Mouse (Mus musculus): Measurements from ENCODE around the gene Pcdh15.

The Pcdh15 gene

GRCm38 (mm10) chr10:73379001-73379400 is 279.9 kb downstream of the Pcdh15 start:
- DNase-seq (ENCODE audit: low read depth, low spot score), result no peak

GRCm38 (mm10) chr10:73384003-73384402 is 284.9 kb downstream of the Pcdh15 start:
- DNase-seq (ENCODE audit: low read depth, low spot score), result peak; percentile 21

- DNase-seq (ENCODE audit: low read depth, low spot score), result no peak
These were observed 301.3 kb downstream of the Pcdh15 start for GRCm38 (mm10) chr10:73400426-73400825.

GRCm38 (mm10) chr10:73425408-73425807 is 326.3 kb downstream of the Pcdh15 start:
- no peak for DNase-seq (ENCODE audit: low read depth, low spot score)

GRCm38 (mm10) chr10:73431345-73431744 is 332.2 kb downstream of the Pcdh15 start:
- DNase-seq (ENCODE audit: low read depth, low spot score), result peak; percentile 72

- no peak for DNase-seq (ENCODE audit: low read depth, low spot score)
These were observed 384.9 kb downstream of the Pcdh15 start for GRCm38 (mm10) chr10:73484082-73484481.

GRCm38 (mm10) chr10:73491654-73492053 is 392.5 kb downstream of the Pcdh15 start:
- DNase-seq (ENCODE audit: low read depth, low spot score), result peak; percentile 69

GRCm38 (mm10) chr10:73514846-73515245 is 415.7 kb downstream of the Pcdh15 start:
- no peak for DNase-seq (ENCODE audit: low read depth, low spot score)

- peak; percentile 79 for DNase-seq (ENCODE audit: low read depth, low spot score)
These were observed 416.6 kb downstream of the Pcdh15 start for GRCm38 (mm10) chr10:73515742-73516141.

GRCm38 (mm10) chr10:73519438-73519837 is 420.3 kb downstream of the Pcdh15 start:
- DNase-seq (ENCODE audit: low read depth, low spot score), result no peak

GRCm38 (mm10) chr10:73552831-73553230 is 453.7 kb downstream of the Pcdh15 start:
- DNase-seq (ENCODE audit: low read depth, low spot score), result peak; percentile 13

GRCm38 (mm10) chr10:73564216-73564615 is 465.1 kb downstream of the Pcdh15 start:
- peak; percentile 16 for DNase-seq (ENCODE audit: low read depth, low spot score)

GRCm38 (mm10) chr10:73574711-73575297 is 475.7 kb downstream of the Pcdh15 start:
- peak; percentile 32 for DNase-seq (ENCODE audit: low read depth, low spot score)

- DNase-seq (ENCODE audit: low read depth, low spot score), result no peak
These were observed 568.4 kb downstream of the Pcdh15 start for GRCm38 (mm10) chr10:73667501-73667900.

GRCm38 (mm10) chr10:73700519-73701286 is 601.6 kb downstream of the Pcdh15 start:
- no peak for DNase-seq (ENCODE audit: low read depth, low spot score)

GRCm38 (mm10) chr10:73725566-73726240 is 626.6 kb downstream of the Pcdh15 start:
- DNase-seq (ENCODE audit: low read depth, low spot score), result no peak

- no peak for DNase-seq (ENCODE audit: low read depth, low spot score)
These were observed 634.1 kb downstream of the Pcdh15 start for GRCm38 (mm10) chr10:73733246-73733645.

- no peak for DNase-seq (ENCODE audit: low read depth, low spot score)
These were observed 649.9 kb downstream of the Pcdh15 start for GRCm38 (mm10) chr10:73749021-73749420.

- no peak for DNase-seq (ENCODE audit: low read depth, low spot score)
These were observed 654.7 kb downstream of the Pcdh15 start for GRCm38 (mm10) chr10:73753876-73754275.

- DNase-seq (ENCODE audit: low read depth, low spot score), result no peak
These were observed 683.8 kb downstream of the Pcdh15 start for GRCm38 (mm10) chr10:73782945-73783344.

- no peak for DNase-seq (ENCODE audit: low read depth, low spot score)
These were observed 689.0 kb downstream of the Pcdh15 start for GRCm38 (mm10) chr10:73788163-73788562.

GRCm38 (mm10) chr10:73805069-73805468 is 705.9 kb downstream of the Pcdh15 start:
- no peak for DNase-seq (ENCODE audit: low read depth, low spot score)

GRCm38 (mm10) chr10:73812311-73812710 is 713.2 kb downstream of the Pcdh15 start:
- no peak for DNase-seq (ENCODE audit: low read depth, low spot score)

Measured in telencephalon, adult 2 months (tissue).